Mouse (Mus musculus) cerebellum, adult 2 months (tissue): Measurements from ENCODE around the gene Poc1a. TPM values are rescaled to one million over a fixed set of nuclear protein-coding genes. Genes with fewer than 3 reads are reported as not detected.
A peak's percentile ranks its signal among the peaks of the same experiment; 100 is the strongest.

Source experiments
- DNase-seq, 2 experiments: peaks; one replicate each; pipeline ENCODE4 v3.0.0; 2021
- H3K27ac ChIP-seq: fragments of 200-500 bp; 2 replicates; pipeline ENCODE4 v1.5.1; 2012; ENCODE audit warnings: low read length, control low read depth, inconsistent platforms; ENCODE audit not compliant: insufficient read depth
- H3K27me3 ChIP-seq: fragments of 200-500 bp; 2 replicates; pipeline ENCODE4 v1.6.1; 2012; ENCODE audit warnings: inconsistent platforms, mild to moderate bottlenecking, low read length, moderate library complexity; ENCODE audit not compliant: control insufficient read depth, insufficient read depth
- H3K4me1 ChIP-seq: fragments of 200-500 bp; 2 replicates; pipeline ENCODE4 v1.6.1; 2011; ENCODE audit warnings: low read length; ENCODE audit not compliant: control insufficient read depth, insufficient read depth
- H3K4me3 ChIP-seq: fragments of 200-500 bp; replicated peaks from 2 replicates; pipeline ENCODE3; 2011; ENCODE audit warnings: mild to moderate bottlenecking, low read depth, low read length, control low read depth; ENCODE audit not compliant: insufficient read depth
- CTCF ChIP-seq: fragments of 200-500 bp; IDR thresholded peaks from 2 replicates; pipeline ENCODE4 v1.5.1; 2011; ENCODE audit warnings: low read depth, mild to moderate bottlenecking, control low read depth, low read length, moderate library complexity, borderline replicate concordance; ENCODE audit not compliant: insufficient read depth
- POLR2A ChIP-seq: fragments of 200-500 bp; IDR thresholded peaks from 2 replicates; pipeline ENCODE4 v1.6.1; 2011; ENCODE audit warnings: low read length, control low read depth, borderline replicate concordance; ENCODE audit not compliant: insufficient read depth
- WGBS: fragments of 180-500 bp; shearing (Covaris S2); methylation state at CpG from one replicate; pipeline ENCODE4 v1.1.7; 2018; 5-methylcytosine and 5-hydroxymethylcytosine counted together
- polyA plus RNA-seq: library from polyadenylated mRNA; depleted of rRNA; stranded (reverse); fragments of >200 nt; gene quantifications from 2 replicates; pipeline ENCODE4 v1.2.3, GENCODE M21; 2012

Gene Poc1a
- polyA plus RNA-seq, 1 experiment = 3.9 TPM

DNA sequence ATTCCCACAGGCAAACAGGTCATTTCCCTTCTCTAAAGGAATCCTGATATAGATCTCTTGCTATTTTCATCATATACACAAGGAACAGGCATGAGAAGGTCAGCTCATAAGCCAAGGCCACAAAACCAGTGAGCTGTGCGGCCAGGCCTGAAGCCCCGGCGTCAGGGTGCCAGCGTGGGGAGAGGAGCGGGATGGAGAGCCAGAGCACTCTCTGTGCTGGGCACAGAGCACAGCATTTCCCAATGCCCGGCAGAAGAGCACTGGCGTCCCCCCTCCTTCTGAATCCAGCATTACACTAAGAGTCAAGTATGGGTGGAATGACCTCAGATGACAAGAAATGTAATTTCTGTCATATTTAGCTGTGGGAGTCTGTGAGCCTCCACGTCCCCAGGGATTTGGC lies 43.5 kb upstream of the Poc1a start:
- no peak for TF ChIP-seq CTCF
- 83% methylated on average over 8 of the region's 8 CpGs for WGBS

DNA sequence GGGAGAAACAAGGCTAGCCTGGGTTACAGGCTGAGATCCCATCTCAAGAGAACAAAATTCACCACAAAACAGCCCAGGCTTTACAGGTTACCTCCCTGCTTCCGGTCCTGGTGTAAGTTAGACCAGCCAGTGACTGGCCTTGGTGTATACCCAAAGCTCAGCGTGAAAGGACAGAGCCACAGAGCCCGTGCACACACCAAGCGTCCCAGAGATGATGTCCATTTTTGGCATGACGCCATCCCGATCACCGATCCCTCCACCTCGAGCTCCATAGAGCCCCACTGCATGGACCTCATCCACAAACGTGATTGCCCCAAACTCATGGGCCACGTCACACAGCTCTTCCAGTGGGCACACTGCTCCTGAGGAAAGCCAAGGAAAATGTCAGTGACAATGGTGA lies 43.0 kb upstream of the Poc1a start:
- DNase-seq = no peak
- Histone ChIP-seq H3K27me3 (no peaks in the 10 kb centered on the region), H3K4me1 (peaks cover 9% of the 10 kb centered on the region), H3K27ac (no peak overlapping the region), H3K4me3 (no peak overlapping the region)
- 85% methylated on average over 10 of the region's 10 CpGs for WGBS
- TF ChIP-seq CTCF (no peak), POLR2A (no peak)

More for the DNA sequence above, 43.5 kb upstream of the Poc1a start:
- DNase-seq = no peak
- no peak overlapping the region for H3K27ac ChIP-seq
- H3K4me1 ChIP-seq = peaks cover 4% of the 10 kb centered on the region
- no peak overlapping the region for H3K4me3 ChIP-seq
- H3K27me3 ChIP-seq = no peaks in the 10 kb centered on the region

DNA sequence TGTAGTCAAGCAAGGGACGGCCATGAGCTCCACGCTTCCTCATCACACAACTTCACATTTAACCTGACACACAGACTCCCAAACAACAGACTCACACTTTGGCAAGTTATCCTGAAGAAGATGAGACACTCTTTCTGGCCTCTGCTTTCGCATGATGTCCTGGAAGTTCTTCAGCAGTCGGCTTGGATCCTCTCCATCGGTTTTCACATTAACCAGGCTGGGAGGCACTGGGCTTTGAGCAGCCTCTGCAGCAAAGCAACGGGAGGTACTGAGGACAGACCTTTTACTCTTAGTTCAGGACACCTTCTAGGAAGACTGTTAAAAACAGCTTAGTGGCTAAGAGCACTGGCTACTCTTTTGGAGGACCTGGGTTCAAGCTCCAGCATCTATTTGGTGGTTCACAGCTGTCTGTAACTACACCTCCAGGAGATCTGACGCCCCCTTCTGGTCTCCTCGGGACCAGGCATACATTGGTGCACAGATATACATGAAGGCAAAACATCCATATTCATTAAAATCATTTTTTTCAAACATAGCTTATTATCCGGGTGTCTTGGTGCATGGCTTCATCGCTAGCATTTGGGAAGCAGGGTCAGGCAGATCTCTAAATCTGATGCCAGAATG lies 39.2 kb upstream of the Poc1a start:
- no peak overlapping the region for H3K27ac ChIP-seq
- 82% methylated on average over 10 of the region's 10 CpGs for WGBS
- H3K27me3 ChIP-seq = no peaks in the 10 kb centered on the region
- DNase-seq = no peak
- no peak overlapping the region for H3K4me3 ChIP-seq
- H3K4me1 ChIP-seq = peaks cover 23% of the 10 kb centered on the region
- TF ChIP-seq POLR2A = no peak
- no peak for TF ChIP-seq CTCF

GRCm38 (mm10) chr9:106242813-106243488 lies 37.9 kb upstream of the Poc1a start:
- no peak overlapping the region for H3K4me3 ChIP-seq
- DNase-seq = peak; percentile 85 to 93
- WGBS = 17% methylated on average over 19 of the region's 19 CpGs
- H3K4me1 ChIP-seq = peaks cover 26% of the 10 kb centered on the region
- TF ChIP-seq CTCF (no peak), POLR2A (no peak)
- H3K27ac ChIP-seq = peak overlapping the region; percentile 26
- H3K27me3 ChIP-seq = no peaks in the 10 kb centered on the region

- Histone ChIP-seq H3K4me1 (peaks cover 16% of the 10 kb centered on the region), H3K4me3 (no peak overlapping the region), H3K27ac (no peak overlapping the region), H3K27me3 (no peaks in the 10 kb centered on the region)
- peak in 1 of 2 experiments; percentile 21 for DNase-seq
- TF ChIP-seq POLR2A (no peak), CTCF (no peak)
- WGBS = 86% methylated on average over 11 of the region's 11 CpGs
These were observed 31.3 kb upstream of the Poc1a start for GRCm38 (mm10) chr9:106249550-106249949.

DNA sequence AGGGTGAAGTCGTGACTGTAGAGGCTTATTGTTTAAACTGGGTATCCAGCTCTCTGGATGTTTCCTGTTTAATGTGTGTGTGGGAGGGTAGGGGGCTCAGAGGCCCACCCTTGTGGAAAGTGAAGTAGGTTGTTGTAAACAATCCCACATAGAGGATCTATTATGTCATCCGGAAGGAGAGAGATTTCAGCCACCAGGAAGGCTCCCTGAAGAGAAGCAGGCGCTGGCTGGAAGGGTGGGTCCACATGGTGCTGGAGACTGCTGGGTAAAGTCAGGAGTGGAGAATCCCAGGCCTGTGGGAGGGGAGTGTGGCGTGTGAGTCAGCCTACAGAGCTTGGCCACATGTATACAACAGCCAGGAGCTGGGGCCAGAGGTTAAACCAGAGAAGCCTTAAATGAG lies 30.6 kb upstream of the Poc1a start:
- 74% methylated on average over 4 of the region's 4 CpGs for WGBS
- no peaks in the 10 kb centered on the region for H3K27me3 ChIP-seq

DNA sequence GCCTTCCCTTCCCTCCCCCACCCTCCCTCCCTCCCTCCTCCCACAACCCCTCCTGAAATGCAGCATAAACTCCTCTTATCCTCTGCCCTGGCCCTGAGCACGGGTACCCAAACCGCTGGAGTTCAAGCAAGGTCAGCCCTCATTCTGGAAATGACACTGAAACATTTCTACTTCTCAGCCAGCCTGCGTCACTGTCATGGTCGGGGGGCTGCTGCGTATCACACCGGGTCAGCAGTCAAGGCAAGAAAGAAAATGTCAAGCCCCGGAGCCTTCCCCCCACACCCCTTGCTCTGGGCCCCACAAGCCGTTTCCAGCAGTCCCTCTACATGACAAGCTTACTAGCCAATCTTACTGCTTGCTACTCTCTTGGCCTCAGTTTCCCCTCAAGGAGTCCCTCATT lies 29.8 kb upstream of the Poc1a start:
- DNase-seq = no peak
- TF ChIP-seq CTCF (no peak), POLR2A (no peak)
- no peaks in the 10 kb centered on the region for H3K27me3 ChIP-seq
- H3K4me3 ChIP-seq = no peak overlapping the region
- no peak overlapping the region for H3K27ac ChIP-seq
- peaks cover 11% of the 10 kb centered on the region; the same call in 1 of the 2 replicates for H3K4me1 ChIP-seq
- WGBS = 70% methylated on average over 8 of the region's 8 CpGs

More for the DNA sequence above, 30.6 kb upstream of the Poc1a start:
- DNase-seq = no peak
- Histone ChIP-seq H3K27ac (no peak overlapping the region), H3K4me1 (peaks cover 14% of the 10 kb centered on the region; the same call in 1 of the 2 replicates), H3K4me3 (no peak overlapping the region)
- TF ChIP-seq POLR2A = no peak
- no peak for TF ChIP-seq CTCF

GRCm38 (mm10) chr9:106254001-106254400 lies 26.9 kb upstream of the Poc1a start:
- WGBS = 96% methylated on average over 2 of the region's 2 CpGs
- no peak for DNase-seq

More at GRCm38 (mm10) chr9:106254001-106254400, 26.9 kb upstream of the Poc1a start:
- TF ChIP-seq POLR2A = no peak
- no peak for TF ChIP-seq CTCF
- no peak overlapping the region for H3K4me3 ChIP-seq
- no peaks in the 10 kb centered on the region for H3K27me3 ChIP-seq
- H3K4me1 ChIP-seq = no peaks in the 10 kb centered on the region
- H3K27ac ChIP-seq = no peak overlapping the region
